Mouse (Mus musculus) spleen, adult 2 months (tissue): ENCODE results near the gene Dmac2.

Experiments used
- CTCF ChIP-seq: fragments of 200-500 bp; IDR thresholded peaks from 2 replicates; pipeline ENCODE4 v1.5.1; 2011; ENCODE audit warnings: mild to moderate bottlenecking, inconsistent platforms; ENCODE audit not compliant: insufficient read depth, insufficient read length, insufficient replicate concordance; ENCODE audit errors: extremely low read depth
- POLR2A ChIP-seq: fragments of 200-500 bp; IDR thresholded peaks from 2 replicates; pipeline ENCODE4 v1.6.1; 2011; ENCODE audit warnings: low read depth, low read length, inconsistent platforms

DNA sequence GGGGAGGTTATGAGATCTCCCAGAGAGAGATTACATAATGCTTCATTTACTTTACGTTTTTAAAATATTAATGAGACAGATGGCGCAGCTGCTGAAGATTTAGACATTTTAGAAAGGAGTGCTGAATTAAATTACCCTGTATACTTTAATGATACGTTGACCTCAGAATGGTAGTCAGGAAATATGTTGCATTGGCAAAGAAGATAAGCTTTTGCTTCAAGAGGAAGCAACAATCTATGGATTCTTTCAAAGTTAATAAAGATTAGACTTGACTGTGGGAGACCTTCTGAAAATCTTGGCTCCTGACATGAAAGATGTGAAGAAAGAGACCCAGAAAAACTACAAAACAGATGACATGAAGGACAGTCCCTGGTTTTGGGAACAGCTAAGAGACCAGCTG lies 25.4 kb upstream of the Dmac2 start:
- TF ChIP-seq CTCF (no peak), POLR2A (no peak)
